Mouse (Mus musculus) spleen, postnatal 14 days (tissue): Measurements from ENCODE around the gene Vmn1r183.
"Not testable (repeated sequence)": the region's sequence is repeated elsewhere in the genome, so short reads cannot be mapped to it uniquely, and the experiment has no call there.

ENCODE experiments used
- DNase-seq, 2 experiments: peaks; one replicate each; pipeline ENCODE4 v3.0.0; 2021 to 2022; ENCODE audit warnings: low spot score in 2 of 2

The Vmn1r183 gene

GRCm38 (mm10) chr7:24052660-24053304, at the start of gene Vmn1r183:
TSS of gene Vmn1r183 (plus strand) at chr7:24053254.
- no peak for DNase-seq

DNA sequence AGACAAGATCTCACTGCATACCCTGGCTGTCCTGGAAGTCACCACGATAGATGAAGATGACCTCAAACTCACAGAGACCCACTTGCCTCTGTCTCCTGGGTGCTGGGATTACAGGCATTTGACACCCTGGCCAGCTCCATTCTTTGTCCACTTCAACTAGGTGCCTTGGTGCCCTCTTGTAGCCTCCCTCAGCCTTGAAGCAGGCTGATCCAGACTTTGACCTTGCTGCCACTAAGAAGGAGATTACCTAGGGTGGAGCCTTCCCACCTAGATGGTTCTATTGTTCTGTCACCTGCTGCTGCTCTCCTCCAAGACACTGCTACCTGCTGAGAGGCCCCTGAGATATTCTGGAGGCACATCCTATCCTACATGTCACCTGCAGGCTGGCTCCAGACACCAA, 21.4 kb downstream of the Vmn1r183 start:
- not testable (repeated sequence) for DNase-seq

GRCm38 (mm10) chr7:24081634-24082431, 28.8 kb downstream of the Vmn1r183 start, which contains the start of gene Zfp180:
TSS of gene Zfp180 (plus strand) at chr7:24081924.
- peak; percentile 77 to 87 for DNase-seq

- DNase-seq: no peak
Measured at GRCm38 (mm10) chr7:24082457-24083235, 29.6 kb downstream of the Vmn1r183 start.

GRCm38 (mm10) chr7:24086871-24087270, 33.8 kb downstream of the Vmn1r183 start:
- DNase-seq: no peak

DNA sequence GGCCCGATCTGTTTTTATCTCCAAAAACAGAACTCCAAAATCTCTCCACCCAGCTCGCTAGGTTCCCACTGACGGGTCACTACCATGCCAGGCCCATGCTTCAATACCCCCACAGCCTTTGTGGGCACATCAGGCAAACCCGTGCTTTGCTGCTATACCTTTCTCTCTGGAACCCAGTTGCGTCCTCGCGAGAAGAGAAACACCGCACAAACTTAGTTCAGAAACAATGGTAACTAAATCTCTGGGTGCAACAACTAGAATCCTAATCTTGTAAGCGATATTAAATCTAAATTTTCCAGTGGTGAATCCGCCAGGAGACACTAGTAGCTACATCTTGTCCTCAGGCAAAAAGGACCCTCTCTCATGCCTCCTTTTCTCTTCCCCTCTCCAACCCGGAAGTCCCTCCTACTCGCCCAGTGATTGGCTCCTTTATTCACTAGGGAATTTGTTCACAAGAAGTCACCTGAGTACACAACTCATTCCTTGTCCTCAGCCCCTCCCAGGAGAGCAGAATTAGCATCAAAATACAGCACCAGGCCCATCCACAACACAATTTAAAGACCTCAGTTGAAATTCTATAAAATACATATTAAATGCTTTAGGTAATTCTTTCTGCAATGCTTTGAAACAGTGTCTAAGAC, 34.6 kb downstream of the Vmn1r183 start:
- no peak for DNase-seq

GRCm38 (mm10) chr7:24104403-24104802, 51.3 kb downstream of the Vmn1r183 start:
- DNase-seq: no peak

- DNase-seq: no peak
Measured at GRCm38 (mm10) chr7:24105144-24105703, 52.2 kb downstream of the Vmn1r183 start.

GRCm38 (mm10) chr7:24110839-24111238, 57.8 kb downstream of the Vmn1r183 start:
- DNase-seq: no peak

DNA sequence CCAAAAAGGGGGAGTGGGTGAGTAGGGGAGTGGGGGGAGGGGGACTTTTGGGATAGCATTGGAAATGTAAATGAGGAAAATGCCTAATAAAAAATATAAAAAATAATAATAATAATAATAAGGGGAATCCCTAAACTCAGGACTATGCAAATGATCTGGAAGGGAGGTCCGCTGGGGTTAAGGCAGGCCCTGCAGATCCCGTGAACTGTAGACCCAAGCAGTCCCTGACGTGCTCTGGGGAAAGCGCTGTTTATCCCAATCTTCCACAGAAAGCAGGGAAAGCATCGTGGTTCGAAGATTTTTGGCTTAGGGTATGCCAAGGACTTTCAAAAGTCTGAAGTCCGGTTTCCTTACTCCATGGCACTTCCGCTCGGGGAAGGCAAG, 58.7 kb downstream of the Vmn1r183 start:
- DNase-seq: no peak

GRCm38 (mm10) chr7:24112156-24112856, 59.3 kb downstream of the Vmn1r183 start, which contains the start of gene Zfp112:
TSS of gene Zfp112 (plus strand) at chr7:24112314.
- DNase-seq: no peak

DNA sequence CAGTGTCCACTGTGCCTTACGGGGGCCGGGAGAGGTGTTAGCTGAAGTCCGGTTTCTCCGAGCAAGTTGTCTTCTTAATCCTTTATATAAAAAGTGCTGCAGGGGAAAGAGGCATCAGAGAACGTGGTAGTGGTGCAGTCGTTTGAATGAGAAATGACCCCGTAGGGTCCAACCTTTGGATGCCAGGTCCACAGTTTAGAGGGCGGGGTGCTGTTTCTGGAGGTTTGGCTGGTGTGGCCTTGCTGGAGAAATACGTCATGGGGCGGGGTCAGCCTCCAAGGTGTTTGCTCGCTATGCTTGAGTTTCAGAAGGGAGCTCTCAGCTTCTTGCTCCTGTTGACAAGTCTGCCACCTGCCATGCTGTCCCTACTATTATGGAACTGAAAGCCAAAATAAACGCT, 59.9 kb downstream of the Vmn1r183 start:
- DNase-seq: no peak
